Mouse (Mus musculus) retina, adult 2 months (tissue): ENCODE measurements around the gene Psmb1.
"Not testable (repeated sequence)": the region's sequence is repeated elsewhere in the genome, so short reads cannot be mapped to it uniquely, and the experiment has no call there.

ENCODE experiments used
- DNase-seq: peaks from one replicate; pipeline ENCODE4 v3.0.0-alpha.2; 2012; ENCODE audit warnings: low read depth, low spot score

Psmb1 gene

GRCm38 (mm10) chr17:15499656-15500394 is at the start of gene Psmb1, which contains the start of gene Tbp:
Gene Psmb1, minus strand, starts transcription at chr17:15499751.
Gene Tbp, plus strand, starts transcription at chr17:15499888.
- DNase-seq: peak; percentile 96

- no peak for DNase-seq
These were observed 46.9 kb upstream of the Psmb1 start for GRCm38 (mm10) chr17:15546440-15546839.

- DNase-seq: not testable (repeated sequence)
These were observed 44.3 kb upstream of the Psmb1 start for GRCm38 (mm10) chr17:15543868-15544267.

GRCm38 (mm10) chr17:15540309-15540708 is 40.8 kb upstream of the Psmb1 start:
- DNase-seq: no peak

GRCm38 (mm10) chr17:15536457-15536904 is 36.9 kb upstream of the Psmb1 start:
- DNase-seq: no peak

- DNase-seq: no peak
These were observed 36.4 kb upstream of the Psmb1 start for GRCm38 (mm10) chr17:15535943-15536342.

- no peak for DNase-seq
These were observed 35.7 kb upstream of the Psmb1 start for GRCm38 (mm10) chr17:15535162-15535800.

- no peak for DNase-seq
These were observed 30.6 kb upstream of the Psmb1 start for GRCm38 (mm10) chr17:15530141-15530540.

- DNase-seq: no peak
These were observed 29.3 kb upstream of the Psmb1 start for GRCm38 (mm10) chr17:15528887-15529286.

GRCm38 (mm10) chr17:15527811-15528136 is 28.2 kb upstream of the Psmb1 start:
- no peak for DNase-seq

GRCm38 (mm10) chr17:15526986-15527810 is 27.6 kb upstream of the Psmb1 start, which contains the start of gene Pdcd2:
Gene Pdcd2, minus strand, starts transcription at chr17:15527301.
- peak; percentile 78 for DNase-seq

- DNase-seq: no peak
These were observed 26.8 kb upstream of the Psmb1 start for GRCm38 (mm10) chr17:15526304-15526703.

GRCm38 (mm10) chr17:15518766-15519165 is 19.2 kb upstream of the Psmb1 start:
- DNase-seq: no peak

GRCm38 (mm10) chr17:15518186-15518585 is 18.6 kb upstream of the Psmb1 start:
- DNase-seq: no peak

GRCm38 (mm10) chr17:15517776-15518175 is 18.2 kb upstream of the Psmb1 start:
- DNase-seq: no peak

GRCm38 (mm10) chr17:15510694-15511093 is 11.1 kb upstream of the Psmb1 start:
- no peak for DNase-seq

GRCm38 (mm10) chr17:15498753-15499113 is 818 bp downstream of the Psmb1 start:
- peak; percentile 1 for DNase-seq

- DNase-seq: peak; percentile 81
These were observed 1.4 kb downstream of the Psmb1 start for GRCm38 (mm10) chr17:15497882-15498752.

GRCm38 (mm10) chr17:15490542-15490941 is 9.0 kb downstream of the Psmb1 start:
- DNase-seq: no peak

GRCm38 (mm10) chr17:15472671-15473070 is 26.9 kb downstream of the Psmb1 start:
- no peak for DNase-seq

- peak; percentile 50 for DNase-seq
These were observed 31.9 kb downstream of the Psmb1 start for GRCm38 (mm10) chr17:15467669-15468068.
